Mouse (Mus musculus): ENCODE results near the gene 1700034J05Rik. TPM values are rescaled to one million over a fixed set of nuclear protein-coding genes. Genes with fewer than 3 reads are reported as not detected.

The 1700034J05Rik gene
- polyA plus RNA-seq, 1 experiment, result 188 TPM

- H3K36me3 ChIP-seq (ENCODE audit: control insufficient read depth, insufficient read depth, low read length), result no peaks in the 10 kb centered on the region
- H3K4me1 ChIP-seq (ENCODE audit: control insufficient read depth, insufficient read depth, low read length), result peaks cover 6% of the 10 kb centered on the region
- no peak overlapping the region for H3K27ac ChIP-seq (ENCODE audit: control insufficient read depth, insufficient read depth, low read depth, low read length)
- TF ChIP-seq CTCF (IDR thresholded peaks at IDR 0.05; ENCODE audit: control insufficient read depth, insufficient read depth, insufficient replicate concordance, low read depth, low read length), result no peak
- no peak for TF ChIP-seq POLR2A (IDR thresholded peaks at IDR 0.05; ENCODE audit: control insufficient read depth, low read depth, low read length)
- H3K4me3 ChIP-seq (ENCODE audit: control insufficient read depth, low read depth, low read length), result no peak overlapping the region
- no peaks in the 10 kb centered on the region for H3K27me3 ChIP-seq (ENCODE audit: control insufficient read depth, insufficient read depth, low read length)
Observed at GRCm38 (mm10) chr6:146944009-146944408, 10.2 kb downstream of the 1700034J05Rik start.

GRCm38 (mm10) chr6:146941505-146942275, 12.5 kb downstream of the 1700034J05Rik start:
- H3K36me3 ChIP-seq (ENCODE audit: control insufficient read depth, insufficient read depth, low read length), result no peaks in the 10 kb centered on the region; the same call in 1 of the 2 replicates
- TF ChIP-seq POLR2A (IDR thresholded peaks at IDR 0.05; ENCODE audit: control insufficient read depth, low read depth, low read length) (no peak), CTCF (IDR thresholded peaks at IDR 0.05; ENCODE audit: control insufficient read depth, insufficient read depth, insufficient replicate concordance, low read depth, low read length) (no peak)
- H3K27ac ChIP-seq (ENCODE audit: control insufficient read depth, insufficient read depth, low read depth, low read length), result no peak overlapping the region
- H3K27me3 ChIP-seq (ENCODE audit: control insufficient read depth, insufficient read depth, low read length), result no peaks in the 10 kb centered on the region
- H3K4me1 ChIP-seq (ENCODE audit: control insufficient read depth, insufficient read depth, low read length), result peaks cover 3% of the 10 kb centered on the region; the same call in 1 of the 2 replicates
- H3K4me3 ChIP-seq (ENCODE audit: control insufficient read depth, low read depth, low read length), result no peak overlapping the region

GRCm38 (mm10) chr6:146939026-146939425, 15.2 kb downstream of the 1700034J05Rik start:
- Histone ChIP-seq H3K27ac (ENCODE audit: control insufficient read depth, insufficient read depth, low read depth, low read length) (no peak overlapping the region), H3K36me3 (ENCODE audit: control insufficient read depth, insufficient read depth, low read length) (no peaks in the 10 kb centered on the region; the same call in 1 of the 2 replicates), H3K27me3 (ENCODE audit: control insufficient read depth, insufficient read depth, low read length) (no peaks in the 10 kb centered on the region), H3K4me3 (ENCODE audit: control insufficient read depth, low read depth, low read length) (no peak overlapping the region), H3K4me1 (ENCODE audit: control insufficient read depth, insufficient read depth, low read length) (no peaks in the 10 kb centered on the region)
- TF ChIP-seq CTCF (IDR thresholded peaks at IDR 0.05; ENCODE audit: control insufficient read depth, insufficient read depth, insufficient replicate concordance, low read depth, low read length), result no peak

GRCm38 (mm10) chr6:146935957-146936356, 18.3 kb downstream of the 1700034J05Rik start:
- Histone ChIP-seq H3K4me3 (ENCODE audit: control insufficient read depth, low read depth, low read length) (no peak overlapping the region), H3K36me3 (ENCODE audit: control insufficient read depth, insufficient read depth, low read length) (no peaks in the 10 kb centered on the region; the same call in 1 of the 2 replicates), H3K27me3 (ENCODE audit: control insufficient read depth, insufficient read depth, low read length) (no peaks in the 10 kb centered on the region), H3K27ac (ENCODE audit: control insufficient read depth, insufficient read depth, low read depth, low read length) (no peak overlapping the region), H3K4me1 (ENCODE audit: control insufficient read depth, insufficient read depth, low read length) (no peaks in the 10 kb centered on the region)
- TF ChIP-seq CTCF (IDR thresholded peaks at IDR 0.05; ENCODE audit: control insufficient read depth, insufficient read depth, insufficient replicate concordance, low read depth, low read length), result no peak
- TF ChIP-seq POLR2A (IDR thresholded peaks at IDR 0.05; ENCODE audit: control insufficient read depth, low read depth, low read length), result no peak

- H3K36me3 ChIP-seq (ENCODE audit: control insufficient read depth, insufficient read depth, low read length), result no peaks in the 10 kb centered on the region
- H3K27ac ChIP-seq (ENCODE audit: control insufficient read depth, insufficient read depth, low read depth, low read length), result no peak overlapping the region
- no peak for TF ChIP-seq POLR2A (IDR thresholded peaks at IDR 0.05; ENCODE audit: control insufficient read depth, low read depth, low read length)
- no peak for TF ChIP-seq CTCF (IDR thresholded peaks at IDR 0.05; ENCODE audit: control insufficient read depth, insufficient read depth, insufficient replicate concordance, low read depth, low read length)
- H3K4me3 ChIP-seq (ENCODE audit: control insufficient read depth, low read depth, low read length), result no peak overlapping the region
- no peaks in the 10 kb centered on the region for H3K27me3 ChIP-seq (ENCODE audit: control insufficient read depth, insufficient read depth, low read length)
- H3K4me1 ChIP-seq (ENCODE audit: control insufficient read depth, insufficient read depth, low read length), result no peaks in the 10 kb centered on the region
Observed at GRCm38 (mm10) chr6:146933123-146933522, 21.1 kb downstream of the 1700034J05Rik start.

- no peak overlapping the region for H3K27ac ChIP-seq (ENCODE audit: control insufficient read depth, insufficient read depth, low read depth, low read length)
- TF ChIP-seq POLR2A (IDR thresholded peaks at IDR 0.05; ENCODE audit: control insufficient read depth, low read depth, low read length), result no peak
- TF ChIP-seq CTCF (IDR thresholded peaks at IDR 0.05; ENCODE audit: control insufficient read depth, insufficient read depth, insufficient replicate concordance, low read depth, low read length), result no peak
Observed at GRCm38 (mm10) chr6:146929031-146929430, 25.2 kb downstream of the 1700034J05Rik start.

GRCm38 (mm10) chr6:146928108-146928507, 26.1 kb downstream of the 1700034J05Rik start:
- H3K27me3 ChIP-seq (ENCODE audit: control insufficient read depth, insufficient read depth, low read length), result no peaks in the 10 kb centered on the region
- no peaks in the 10 kb centered on the region for H3K36me3 ChIP-seq (ENCODE audit: control insufficient read depth, insufficient read depth, low read length)
- H3K4me3 ChIP-seq (ENCODE audit: control insufficient read depth, low read depth, low read length), result no peak overlapping the region
- TF ChIP-seq POLR2A (IDR thresholded peaks at IDR 0.05; ENCODE audit: control insufficient read depth, low read depth, low read length) (no peak), CTCF (IDR thresholded peaks at IDR 0.05; ENCODE audit: control insufficient read depth, insufficient read depth, insufficient replicate concordance, low read depth, low read length) (no peak)
- no peaks in the 10 kb centered on the region for H3K4me1 ChIP-seq (ENCODE audit: control insufficient read depth, insufficient read depth, low read length)
- H3K27ac ChIP-seq (ENCODE audit: control insufficient read depth, insufficient read depth, low read depth, low read length), result 0 out of 2 replicates have a peak overlapping the region, but pooled peaks have one; percentile 49

More at GRCm38 (mm10) chr6:146929031-146929430, 25.2 kb downstream of the 1700034J05Rik start:
- Histone ChIP-seq H3K4me1 (ENCODE audit: control insufficient read depth, insufficient read depth, low read length) (no peaks in the 10 kb centered on the region), H3K27me3 (ENCODE audit: control insufficient read depth, insufficient read depth, low read length) (no peaks in the 10 kb centered on the region), H3K36me3 (ENCODE audit: control insufficient read depth, insufficient read depth, low read length) (no peaks in the 10 kb centered on the region), H3K4me3 (ENCODE audit: control insufficient read depth, low read depth, low read length) (no peak overlapping the region)
